15 mouse cellular contexts compared by ENCODE assay signal in the genomic region with DNA sequence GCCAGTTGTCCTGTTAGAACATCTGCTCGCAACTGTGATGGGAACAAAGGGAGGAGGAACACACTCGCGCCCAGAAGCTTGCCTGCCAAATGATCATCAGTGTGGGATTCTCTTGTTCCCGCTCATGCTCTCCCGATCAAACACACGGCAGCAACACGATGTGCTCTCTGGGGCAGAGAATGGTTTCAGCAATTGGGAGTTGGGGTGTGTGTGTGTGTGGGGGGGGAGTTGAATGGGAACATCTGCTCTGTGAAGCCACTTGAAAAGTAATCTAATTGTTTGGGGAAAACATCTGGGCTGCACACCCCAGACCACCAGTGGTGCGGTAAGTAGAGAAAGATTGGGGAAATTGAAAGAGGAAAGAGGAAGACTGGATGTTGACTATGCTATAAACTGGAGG.
DNase-seq lines count a peak whose midpoint lies in the region; ATAC-seq lines count a peak whose summit lies in the region.
"Had no signal": no experiment of that assay in that cellular context is flagged by ENCODE, and none has a peak within 500 bp of the region (broad histone marks: within the 10 kb centered on the region; RNA-seq: fewer than 3 reads in every experiment).

No protein-coding gene starts in this region.

- 61% methylated on average over 8 of the region's 8 CpGs for WGBS in stomach, embryonic 16.5 days
- WGBS in liver, embryonic 12.5 days (ENCODE audit: insufficient replicate concordance) = 72% methylated on average over 8 of the region's 8 CpGs

- no peak overlapping the region for H3K9ac ChIP-seq in stomach, embryonic 16.5 days (ENCODE audit: low read length)
- no peak overlapping the region for H3K9ac ChIP-seq in liver, embryonic 12.5 days
- H3K9ac ChIP-seq: heart, embryonic 13.5 days; limb, embryonic 12.5 days; lung, embryonic 15.5 days had no signal

- no peaks in the 10 kb centered on the region for H3K9me3 ChIP-seq in stomach, embryonic 16.5 days (replicated peaks; ENCODE audit: control insufficient read depth, low read length)
- no peaks in the 10 kb centered on the region for H3K9me3 ChIP-seq in liver, embryonic 12.5 days (replicated peaks)
- H3K9me3 ChIP-seq: heart, embryonic 13.5 days; limb, embryonic 12.5 days; lung, embryonic 15.5 days had no signal

- intact Hi-C loops in left cerebral cortex, postnatal 36 days (cut with DNase I) = no loop called here

- no peaks in the 10 kb centered on the region for H3K36me3 ChIP-seq in stomach, embryonic 16.5 days (ENCODE audit: control insufficient read depth, insufficient read depth, low read length)
- no peaks in the 10 kb centered on the region for H3K36me3 ChIP-seq in liver, embryonic 12.5 days
- H3K36me3 ChIP-seq: heart, embryonic 13.5 days; limb, embryonic 12.5 days; lung, embryonic 15.5 days had no signal

- H3K27me3 ChIP-seq in stomach, embryonic 16.5 days (ENCODE audit: control insufficient read depth, insufficient read depth, low read length) = no peaks in the 10 kb centered on the region
- H3K27me3 ChIP-seq in liver, embryonic 12.5 days (replicated peaks) = no peaks in the 10 kb centered on the region
- H3K27me3 ChIP-seq: CH12.LX; heart, embryonic 13.5 days; lung, embryonic 15.5 days had no signal

- H3K4me2 ChIP-seq in stomach, embryonic 16.5 days (ENCODE audit: low read depth, low read length) = no peak overlapping the region
- no peak overlapping the region for H3K4me2 ChIP-seq in liver, embryonic 12.5 days
- H3K4me2 ChIP-seq: heart, embryonic 13.5 days; limb, embryonic 12.5 days; lung, embryonic 15.5 days had no signal

- H3K4me1 ChIP-seq in stomach, embryonic 16.5 days (ENCODE audit: control insufficient read depth, insufficient read depth, low read length) = no peaks in the 10 kb centered on the region
- H3K4me1 ChIP-seq in liver, embryonic 12.5 days = no peaks in the 10 kb centered on the region
- H3K4me1 ChIP-seq: heart, embryonic 13.5 days; limb, embryonic 12.5 days; lung, embryonic 15.5 days had no signal

- no peak overlapping the region for H3K4me3 ChIP-seq in stomach, embryonic 16.5 days (replicated peaks; ENCODE audit: low read length)
- H3K4me3 ChIP-seq in liver, embryonic 12.5 days = no peak overlapping the region
- H3K4me3 ChIP-seq: heart, embryonic 13.5 days; layer of hippocampus, adult 2 months; limb, embryonic 12.5 days; lung, embryonic 15.5 days had no signal

- H3K27ac ChIP-seq in stomach, embryonic 16.5 days (ENCODE audit: low read length) = peak overlapping the region; percentile 69
- H3K27ac ChIP-seq in liver, embryonic 12.5 days = no peak overlapping the region
- H3K27ac ChIP-seq: heart, embryonic 13.5 days; layer of hippocampus, adult 2 months; limb, embryonic 12.5 days; lung, embryonic 15.5 days had no signal

- peak; percentile 66 for ATAC-seq in stomach, embryonic 16.5 days (ENCODE audit: insufficient read depth, low FRiP score)
- no peak for ATAC-seq in liver, embryonic 12.5 days

- DNase-seq in layer of hippocampus, adult 9-11 months = peak; percentile 24
- no peak for DNase-seq in layer of hippocampus, adult 18-20 months (ENCODE audit: low spot score in 2 of 2)
- peak; percentile 56 for DNase-seq in gastrocnemius, adult 18-20 months (ENCODE audit: low spot score)
- peak; percentile 26 to 46 for DNase-seq in heart, adult 9 months (ENCODE audit: low spot score in 2 of 2)
- DNase-seq in left cerebral cortex, postnatal 36 days (ENCODE audit: low spot score in 2 of 2) = no peak
- DNase-seq: adrenal gland, postnatal 10 days; embryo, embryonic 11 days; retina, postnatal 1 day had no signal

Comparison
In these comparisons a context has a peak if more than half of its experiments do, and no peak if none do; other contexts are left out.
1. DNase-seq: peak in layer of hippocampus, adult 9-11 months (single experiment), gastrocnemius, adult 18-20 months (single experiment) and heart, adult 9 months (2 of 2); none in layer of hippocampus, adult 18-20 months (0 of 2) and left cerebral cortex, postnatal 36 days (0 of 2).